Mouse (Mus musculus): ENCODE results near the gene Pnck.

The Pnck gene

DNA sequence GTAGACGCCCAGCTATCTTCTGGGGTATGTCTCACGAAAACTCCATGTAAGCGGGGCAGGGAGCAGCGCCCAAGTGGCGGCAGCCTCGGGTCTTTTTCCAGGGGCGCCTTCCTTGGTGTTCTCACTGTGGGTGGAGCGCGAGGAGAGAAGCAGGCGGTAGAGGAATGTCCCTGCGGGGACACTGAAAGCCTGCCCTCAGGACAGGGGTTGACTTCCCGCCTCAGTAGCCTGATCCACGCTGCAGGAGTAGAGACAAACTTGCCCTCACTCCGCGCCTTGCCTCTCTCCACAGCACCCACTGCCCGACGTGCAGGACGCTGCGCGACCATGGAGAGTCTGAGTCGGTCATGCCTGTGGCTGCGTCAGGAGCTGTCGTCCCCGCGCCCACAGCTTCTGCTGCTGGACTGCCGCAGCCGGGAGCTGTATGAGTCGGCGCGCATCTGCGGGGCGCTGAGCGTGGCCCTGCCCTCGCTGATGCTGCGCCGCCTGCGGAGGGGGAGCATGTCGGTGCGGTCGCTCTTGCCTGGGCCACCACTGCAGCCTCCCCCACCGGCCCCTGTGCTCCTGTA is 19.9 kb downstream of the Pnck start:
- no peak for DNase-seq (ENCODE audit: low spot score in 2 of 2)

- DNase-seq (ENCODE audit: low spot score in 2 of 2) = no peak
Observed at GRCm38 (mm10) chrX:73639255-73639675, 20.7 kb downstream of the Pnck start, which contains the start of gene Dusp9. Gene Dusp9 (plus strand): TSS chrX:73639419.

DNA sequence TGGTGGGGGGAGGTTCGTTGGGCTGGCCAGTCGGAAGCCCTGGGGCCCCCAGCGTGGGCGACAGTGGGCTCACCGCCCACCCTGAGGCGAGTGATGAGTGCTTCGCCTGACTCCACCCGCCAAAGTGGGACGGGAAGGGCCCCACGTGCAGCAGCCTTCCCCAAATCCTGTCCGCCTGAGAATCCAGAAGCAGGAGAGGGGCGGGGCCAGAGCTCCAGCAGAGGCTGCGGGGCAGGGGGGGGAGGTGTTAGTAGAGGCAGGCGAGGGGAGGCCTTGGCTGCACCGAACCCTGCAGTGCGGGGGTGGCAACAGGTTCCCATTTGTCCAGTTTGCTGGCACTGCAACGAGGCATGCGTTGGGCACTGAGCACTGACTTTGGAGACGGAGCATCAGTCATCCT is 22.5 kb downstream of the Pnck start:
- DNase-seq (ENCODE audit: low spot score in 2 of 2) = no peak

DNA sequence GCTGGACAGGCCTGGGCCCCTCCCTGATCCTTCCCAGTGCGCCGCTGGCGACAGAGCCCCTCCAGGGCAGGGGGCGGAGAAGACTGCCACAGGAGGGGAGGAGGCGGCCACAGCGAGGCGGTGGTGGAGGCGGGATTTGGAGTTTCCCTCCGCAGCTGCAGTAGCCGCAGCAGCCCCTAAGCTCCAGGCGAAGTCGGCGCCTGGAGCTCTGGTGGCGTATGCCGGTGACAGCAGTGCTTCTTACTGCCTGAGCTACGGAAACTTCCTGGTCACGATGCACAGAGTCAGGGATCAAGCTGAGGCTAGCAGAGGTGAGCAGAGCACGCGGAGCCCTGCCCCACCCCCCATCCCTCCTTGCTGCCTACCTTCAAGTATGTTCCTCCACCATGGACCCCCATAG is 24.5 kb downstream of the Pnck start:
- DNase-seq (ENCODE audit: low spot score in 2 of 2) = no peak

- no peak for DNase-seq (ENCODE audit: low spot score in 2 of 2)
Observed at GRCm38 (mm10) chrX:73626981-73627380, 32.9 kb downstream of the Pnck start.

GRCm38 (mm10) chrX:73619890-73620289 is 40.0 kb downstream of the Pnck start:
- no peak for DNase-seq (ENCODE audit: low spot score in 2 of 2)

- no peak for DNase-seq (ENCODE audit: low spot score in 2 of 2)
Observed at GRCm38 (mm10) chrX:73619401-73619800, 40.5 kb downstream of the Pnck start.

DNA sequence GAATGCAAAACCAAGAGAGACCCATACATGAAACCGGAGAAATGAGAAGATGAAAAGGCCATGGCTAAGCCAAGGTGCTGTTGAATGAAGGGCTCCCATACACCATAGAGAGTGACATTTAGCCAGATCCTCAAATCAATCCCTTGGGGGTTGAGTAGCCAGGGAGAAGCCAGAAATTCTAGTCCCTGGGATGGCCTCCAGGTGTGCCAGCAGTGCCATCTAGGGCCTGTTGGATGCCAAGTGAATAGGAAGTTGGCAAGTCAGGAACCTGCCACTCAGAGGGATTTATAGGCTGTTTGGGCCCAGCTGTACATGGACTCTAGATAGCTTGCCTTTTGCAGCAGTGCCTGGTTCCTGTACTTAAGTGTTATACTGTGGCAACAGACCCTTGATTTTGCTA is 44.0 kb downstream of the Pnck start:
- DNase-seq (ENCODE audit: low spot score in 2 of 2) = no peak

DNA sequence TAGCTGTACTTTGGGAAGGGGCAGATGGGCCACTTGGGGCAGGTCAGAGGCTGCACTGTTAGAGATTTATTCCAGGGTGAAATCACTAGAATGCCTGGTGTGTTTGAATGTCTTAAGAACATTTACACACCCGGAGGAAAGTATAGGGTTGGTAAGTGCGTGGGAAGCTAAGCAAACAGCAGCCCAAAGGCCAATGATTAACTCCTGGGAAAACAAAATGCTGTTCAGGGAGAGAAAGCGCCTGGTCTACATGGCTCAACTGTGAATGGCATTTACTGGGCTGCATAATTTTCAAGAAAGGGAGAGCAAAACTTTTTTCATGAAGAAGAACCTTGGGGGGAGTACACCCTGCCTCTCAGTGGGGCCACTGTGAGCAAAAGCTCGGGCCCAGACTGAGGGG is 46.3 kb downstream of the Pnck start:
- no peak for DNase-seq (ENCODE audit: low spot score in 2 of 2)
